Mouse (Mus musculus): ENCODE results near the gene Anxa9. TPM values are rescaled to one million over a fixed set of nuclear protein-coding genes. Genes with fewer than 3 reads are reported as not detected.

Gene Anxa9
- polyA plus RNA-seq, 1 experiment from 2014 or later = 57.2 TPM

DNA sequence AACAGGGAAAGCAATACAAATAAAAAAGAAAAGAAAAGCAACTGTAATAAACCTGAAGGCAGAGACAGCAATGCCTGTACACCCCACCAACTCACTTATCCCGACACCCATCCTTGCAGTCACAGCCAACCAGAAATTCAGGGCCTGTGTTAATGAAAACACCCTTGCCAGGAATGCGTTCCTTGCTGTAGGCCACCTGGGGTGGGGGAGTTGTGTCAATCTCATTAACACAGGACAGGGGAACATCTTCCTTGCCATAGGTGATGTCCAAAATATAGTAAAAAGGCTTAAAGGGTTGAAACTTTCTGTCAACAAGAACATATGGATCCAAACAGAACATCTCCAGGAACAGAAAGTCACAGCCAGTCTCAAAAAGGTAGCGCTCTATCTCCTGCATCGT, 31.3 kb upstream of the Anxa9 start:
- H3K4me3 ChIP-seq (ENCODE audit: low read depth, low read length) = no peak overlapping the region
- H3K27me3 ChIP-seq (ENCODE audit: control insufficient read depth, insufficient read depth, low read length) = no peaks in the 10 kb centered on the region
- no peaks in the 10 kb centered on the region for H3K9me3 ChIP-seq (ENCODE audit: control insufficient read depth, low read length)
- ATAC-seq (ENCODE audit: low FRiP score, low TSS enrichment) (no peak), DNase-seq (ENCODE audit: low spot score) (no peak)
- no peaks in the 10 kb centered on the region for H3K4me1 ChIP-seq (replicated peaks; ENCODE audit: control insufficient read depth, insufficient read depth)
- no peak overlapping the region for H3K9ac ChIP-seq (ENCODE audit: low read length)
- peaks cover 27% of the 10 kb centered on the region for H3K36me3 ChIP-seq (ENCODE audit: control insufficient read depth, insufficient read depth, low read length)
- 94% methylated on average over 4 of the region's 4 CpGs for WGBS
- H3K4me2 ChIP-seq (replicated peaks; ENCODE audit: low read depth) = no peak overlapping the region
- TF ChIP-seq EP300 (optimal IDR thresholded peaks at IDR 0.05) (no peak), CTCF (IDR thresholded peaks at IDR 0.05; ENCODE audit: low read depth) (no peak)
- H3K27ac ChIP-seq (replicated peaks) = no peak overlapping the region

DNA sequence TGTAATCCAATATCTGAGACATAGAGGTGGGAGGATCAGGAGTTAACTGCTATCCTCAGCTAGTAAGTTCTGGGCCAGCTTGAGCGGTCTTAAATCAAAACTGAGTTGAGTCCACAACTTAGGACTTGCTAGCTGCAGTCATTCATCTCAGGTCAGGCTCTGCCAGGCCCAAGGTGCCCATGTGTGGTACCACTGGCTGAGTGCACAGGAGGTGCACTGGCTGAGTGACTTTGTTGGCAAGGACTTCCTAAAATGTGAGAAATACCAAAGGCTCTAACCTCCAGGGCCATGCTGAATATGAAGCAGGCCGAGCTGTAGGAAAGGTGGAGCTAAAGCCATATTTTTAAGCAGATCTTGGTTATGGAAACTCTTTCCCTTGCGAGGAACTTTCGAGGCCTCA, 30.4 kb upstream of the Anxa9 start:
- no peak for TF ChIP-seq EP300 (optimal IDR thresholded peaks at IDR 0.05)
- no peak for TF ChIP-seq CTCF (IDR thresholded peaks at IDR 0.05; ENCODE audit: low read depth)
- Histone ChIP-seq H3K4me1 (replicated peaks; ENCODE audit: control insufficient read depth, insufficient read depth) (no peaks in the 10 kb centered on the region), H3K9ac (ENCODE audit: low read length) (no peak overlapping the region), H3K36me3 (ENCODE audit: control insufficient read depth, insufficient read depth, low read length) (peaks cover 27% of the 10 kb centered on the region), H3K4me2 (replicated peaks; ENCODE audit: low read depth) (no peak overlapping the region), H3K4me3 (ENCODE audit: low read depth, low read length) (no peak overlapping the region), H3K27me3 (ENCODE audit: control insufficient read depth, insufficient read depth, low read length) (no peaks in the 10 kb centered on the region), H3K27ac (replicated peaks) (no peak overlapping the region), H3K9me3 (ENCODE audit: control insufficient read depth, low read length) (no peaks in the 10 kb centered on the region)
- WGBS = 93% methylated on average over 4 of the region's 4 CpGs
- DNase-seq (ENCODE audit: low spot score) (no peak), ATAC-seq (ENCODE audit: low FRiP score, low TSS enrichment) (no peak)

DNA sequence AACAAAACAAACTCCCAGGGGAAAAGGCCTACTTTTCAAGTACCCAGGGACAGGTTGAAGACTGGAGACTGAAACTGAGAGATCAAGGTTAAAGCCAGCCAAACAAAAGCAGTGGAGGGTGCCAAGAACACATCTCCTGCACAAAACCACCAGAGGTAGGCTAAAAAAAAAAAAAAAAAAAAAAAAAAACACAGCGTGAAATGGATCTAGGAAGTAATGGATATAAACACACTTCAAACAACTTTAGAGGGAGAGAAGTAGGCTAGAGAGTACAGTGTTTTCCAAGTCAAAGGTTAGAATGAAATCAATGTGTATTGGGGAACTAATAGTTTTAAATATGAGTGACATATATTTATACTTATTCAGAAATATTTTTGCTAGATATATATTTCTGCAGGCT, 24.6 kb upstream of the Anxa9 start:
- Histone ChIP-seq H3K4me1 (replicated peaks; ENCODE audit: control insufficient read depth, insufficient read depth) (no peaks in the 10 kb centered on the region), H3K4me3 (ENCODE audit: low read depth, low read length) (no peak overlapping the region), H3K27me3 (ENCODE audit: control insufficient read depth, insufficient read depth, low read length) (no peaks in the 10 kb centered on the region), H3K9me3 (ENCODE audit: control insufficient read depth, low read length) (no peaks in the 10 kb centered on the region), H3K9ac (ENCODE audit: low read length) (no peak overlapping the region), H3K27ac (replicated peaks) (no peak overlapping the region), H3K4me2 (replicated peaks; ENCODE audit: low read depth) (no peak overlapping the region), H3K36me3 (ENCODE audit: control insufficient read depth, insufficient read depth, low read length) (0 out of 2 replicates have a peak, but pooled peaks cover 2% of the 10 kb centered on the region)
- WGBS = 33% methylated on average over 1 of the region's 1 CpGs
- TF ChIP-seq CTCF (IDR thresholded peaks at IDR 0.05; ENCODE audit: low read depth) (no peak), EP300 (optimal IDR thresholded peaks at IDR 0.05) (no peak)
- ATAC-seq (ENCODE audit: low FRiP score, low TSS enrichment) (no peak), DNase-seq (ENCODE audit: low spot score) (no peak)

DNA sequence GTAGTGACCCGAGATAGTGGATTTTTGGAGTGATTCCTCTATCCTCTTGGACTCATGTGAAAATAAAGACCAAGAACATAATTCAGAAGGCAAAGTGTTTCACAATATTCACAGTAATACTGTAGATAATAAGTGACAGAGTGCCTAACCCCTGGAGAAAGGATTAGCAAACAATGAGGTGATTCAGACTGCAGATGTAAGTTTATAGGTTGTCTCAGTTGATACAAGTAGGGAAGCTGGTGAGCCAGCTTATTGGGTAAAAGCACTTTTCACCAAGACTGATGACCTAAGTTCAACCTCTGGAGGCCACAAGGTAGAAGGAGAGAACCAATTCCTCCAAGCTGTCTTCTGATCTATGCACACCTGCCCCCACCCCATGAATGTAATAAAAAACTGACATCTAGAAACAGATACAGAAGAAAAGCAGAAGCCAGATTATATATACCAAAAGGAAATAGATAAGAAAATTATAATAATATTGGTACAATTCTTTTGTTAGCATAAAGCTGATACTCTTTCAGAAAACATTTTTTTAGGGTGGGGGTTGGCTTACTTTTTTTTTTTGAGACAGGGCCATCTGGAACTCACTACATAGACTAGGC, 21.9 kb upstream of the Anxa9 start:
- Histone ChIP-seq H3K4me1 (replicated peaks; ENCODE audit: control insufficient read depth, insufficient read depth) (no peaks in the 10 kb centered on the region), H3K36me3 (ENCODE audit: control insufficient read depth, insufficient read depth, low read length) (peaks cover 13% of the 10 kb centered on the region), H3K27me3 (ENCODE audit: control insufficient read depth, insufficient read depth, low read length) (no peaks in the 10 kb centered on the region), H3K27ac (replicated peaks) (no peak overlapping the region), H3K4me3 (ENCODE audit: low read depth, low read length) (no peak overlapping the region), H3K9ac (ENCODE audit: low read length) (no peak overlapping the region), H3K9me3 (ENCODE audit: control insufficient read depth, low read length) (no peaks in the 10 kb centered on the region), H3K4me2 (replicated peaks; ENCODE audit: low read depth) (no peak overlapping the region)
- no peak for DNase-seq (ENCODE audit: low spot score)
- ATAC-seq (ENCODE audit: low FRiP score, low TSS enrichment) = no peak
- WGBS = 91% methylated on average over 1 of the region's 1 CpGs
- no peak for TF ChIP-seq EP300 (optimal IDR thresholded peaks at IDR 0.05)
- TF ChIP-seq CTCF (IDR thresholded peaks at IDR 0.05; ENCODE audit: low read depth) = no peak

DNA sequence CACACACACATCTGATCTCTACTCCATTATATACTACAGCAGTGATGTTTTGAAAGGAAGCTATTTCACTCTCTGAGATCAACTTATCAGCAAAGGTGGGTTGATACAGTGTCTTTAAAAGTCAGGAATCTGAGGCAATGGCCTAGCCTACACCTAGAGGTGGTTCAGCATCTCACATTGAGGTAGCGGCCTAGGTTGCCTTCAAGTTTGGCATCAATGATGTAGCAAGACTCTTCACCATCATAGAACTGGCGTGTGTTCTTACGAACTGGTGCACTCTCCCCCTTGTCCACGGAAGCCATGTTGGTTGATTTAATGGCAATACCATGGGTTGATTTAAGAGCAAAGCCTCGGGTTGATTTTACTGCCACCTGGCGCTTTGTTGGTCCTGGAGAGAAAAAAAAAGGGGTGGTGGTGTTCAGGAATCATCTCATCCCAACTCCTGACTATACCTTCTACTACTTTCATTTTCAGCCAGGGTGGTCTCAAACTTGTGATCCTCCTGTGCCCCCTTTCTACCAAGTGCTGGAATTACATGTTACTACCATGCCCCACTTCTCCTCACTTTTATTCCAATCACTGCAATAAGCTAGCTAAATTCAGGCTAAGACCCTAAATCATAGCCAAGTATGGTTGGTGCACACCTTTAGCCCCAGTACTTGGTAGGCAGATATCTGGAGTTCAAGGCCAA, 17.6 kb upstream of the Anxa9 start:
- H3K27me3 ChIP-seq (ENCODE audit: control insufficient read depth, insufficient read depth, low read length) = no peaks in the 10 kb centered on the region
- no peak for DNase-seq (ENCODE audit: low spot score)
- H3K9me3 ChIP-seq (ENCODE audit: control insufficient read depth, low read length) = no peaks in the 10 kb centered on the region
- ATAC-seq (ENCODE audit: low FRiP score, low TSS enrichment) = no peak
- no peak overlapping the region for H3K9ac ChIP-seq (ENCODE audit: low read length)
- no peaks in the 10 kb centered on the region for H3K4me1 ChIP-seq (replicated peaks; ENCODE audit: control insufficient read depth, insufficient read depth)
- WGBS = 87% methylated on average over 6 of the region's 6 CpGs
- H3K4me3 ChIP-seq (ENCODE audit: low read depth, low read length) = no peak overlapping the region
- no peak overlapping the region for H3K4me2 ChIP-seq (replicated peaks; ENCODE audit: low read depth)
- TF ChIP-seq CTCF (IDR thresholded peaks at IDR 0.05; ENCODE audit: low read depth) (peak; percentile 58), EP300 (optimal IDR thresholded peaks at IDR 0.05) (no peak)
- H3K36me3 ChIP-seq (ENCODE audit: control insufficient read depth, insufficient read depth, low read length) = peaks cover 29% of the 10 kb centered on the region
- H3K27ac ChIP-seq (replicated peaks) = no peak overlapping the region

DNA sequence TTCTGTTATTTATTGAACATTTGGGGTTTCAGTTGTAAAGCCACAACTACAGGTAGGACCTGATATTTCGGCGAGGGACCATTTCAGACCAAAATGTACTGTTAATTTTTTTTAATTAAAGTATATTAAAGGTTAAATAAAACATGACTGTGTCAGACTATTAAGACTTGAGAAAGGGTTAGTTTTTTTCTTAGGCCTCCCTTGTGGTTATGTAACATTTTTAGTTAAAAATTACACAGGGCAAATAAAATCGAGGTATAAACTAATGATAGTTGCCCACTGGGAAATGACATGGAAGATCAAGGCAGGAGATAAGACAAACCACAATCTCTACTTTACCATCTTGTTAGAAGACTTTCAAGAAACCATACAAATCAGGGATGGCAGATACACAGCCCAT, 16.5 kb upstream of the Anxa9 start:
- H3K27ac ChIP-seq (replicated peaks) = no peak overlapping the region
- no peak for ATAC-seq (ENCODE audit: low FRiP score, low TSS enrichment)

More for the DNA sequence above, 16.5 kb upstream of the Anxa9 start:
- DNase-seq (ENCODE audit: low spot score) = no peak
- Histone ChIP-seq H3K27me3 (ENCODE audit: control insufficient read depth, insufficient read depth, low read length) (no peaks in the 10 kb centered on the region), H3K36me3 (ENCODE audit: control insufficient read depth, insufficient read depth, low read length) (peaks cover 29% of the 10 kb centered on the region), H3K9me3 (ENCODE audit: control insufficient read depth, low read length) (no peaks in the 10 kb centered on the region), H3K4me2 (replicated peaks; ENCODE audit: low read depth) (no peak overlapping the region), H3K4me3 (ENCODE audit: low read depth, low read length) (no peak overlapping the region), H3K4me1 (replicated peaks; ENCODE audit: control insufficient read depth, insufficient read depth) (no peaks in the 10 kb centered on the region), H3K9ac (ENCODE audit: low read length) (no peak overlapping the region)
- no peak for TF ChIP-seq EP300 (optimal IDR thresholded peaks at IDR 0.05)
- 86% methylated on average over 3 of the region's 3 CpGs for WGBS

Data from stomach, postnatal 0 days (tissue).